Mouse (Mus musculus) CD4-positive, CD25-positive, alpha-beta regulatory T cell, adult 4 months (primary cell): ENCODE measurements around the gene Bahcc1. TPM values are rescaled to one million over a fixed set of nuclear protein-coding genes. Genes with fewer than 3 reads are reported as not detected.

Experiments used
- ATAC-seq: one replicate; pipeline ENCODE4 v1.8.0; 2017
- polyA plus RNA-seq, 2 experiments: library from polyadenylated mRNA; unstranded; fragments of 100-300 nt; shearing (Covaris generic); gene quantifications; one replicate each; pipeline ENCODE4 v1.2.1; 2017

Bahcc1 gene
- polyA plus RNA-seq, 2 experiments from 2014 or later: not detected

DNA sequence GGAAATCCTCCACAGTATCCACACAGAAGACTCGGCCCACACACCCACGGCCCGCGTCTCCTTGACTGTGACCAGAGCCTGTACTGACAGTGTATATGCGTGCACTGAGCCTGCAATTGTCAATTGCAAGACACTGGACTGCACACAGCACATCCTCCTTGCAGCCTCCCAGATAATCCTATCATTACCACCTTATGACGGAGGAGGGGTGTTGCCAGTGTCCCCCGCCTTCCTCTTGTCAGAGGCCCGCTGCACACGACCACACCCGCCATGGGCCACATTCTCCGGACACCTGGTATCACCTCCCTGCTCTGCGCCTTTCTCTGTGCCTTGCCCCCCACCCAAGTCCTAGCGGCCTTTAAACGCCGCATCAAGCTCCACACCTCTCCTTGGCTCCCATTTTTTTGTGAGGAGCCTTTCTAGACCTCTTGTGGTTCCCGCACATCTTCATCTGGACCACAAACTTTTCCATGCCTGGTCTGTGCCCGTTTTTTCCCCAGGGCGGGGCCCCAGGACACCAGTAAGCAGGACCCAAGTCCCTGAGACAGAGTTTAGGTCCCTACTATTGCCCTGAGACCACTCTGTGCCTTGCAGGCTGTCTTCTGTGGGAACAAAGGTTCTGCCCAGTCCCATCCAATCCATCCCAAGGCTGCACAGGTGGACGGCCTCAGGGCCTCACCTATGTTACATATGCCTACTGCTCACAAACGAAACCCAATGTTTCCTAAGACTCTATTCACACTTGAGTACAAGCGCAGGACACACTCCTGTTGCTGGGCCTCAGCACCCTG, 71.0 kb downstream of the Bahcc1 start:
- no peak for ATAC-seq

- ATAC-seq: no peak
These were observed 71.6 kb downstream of the Bahcc1 start for GRCm38 (mm10) chr11:120304350-120304694.

GRCm38 (mm10) chr11:120304886-120305534, 72.3 kb downstream of the Bahcc1 start:
- peak; percentile 97 for ATAC-seq

DNA sequence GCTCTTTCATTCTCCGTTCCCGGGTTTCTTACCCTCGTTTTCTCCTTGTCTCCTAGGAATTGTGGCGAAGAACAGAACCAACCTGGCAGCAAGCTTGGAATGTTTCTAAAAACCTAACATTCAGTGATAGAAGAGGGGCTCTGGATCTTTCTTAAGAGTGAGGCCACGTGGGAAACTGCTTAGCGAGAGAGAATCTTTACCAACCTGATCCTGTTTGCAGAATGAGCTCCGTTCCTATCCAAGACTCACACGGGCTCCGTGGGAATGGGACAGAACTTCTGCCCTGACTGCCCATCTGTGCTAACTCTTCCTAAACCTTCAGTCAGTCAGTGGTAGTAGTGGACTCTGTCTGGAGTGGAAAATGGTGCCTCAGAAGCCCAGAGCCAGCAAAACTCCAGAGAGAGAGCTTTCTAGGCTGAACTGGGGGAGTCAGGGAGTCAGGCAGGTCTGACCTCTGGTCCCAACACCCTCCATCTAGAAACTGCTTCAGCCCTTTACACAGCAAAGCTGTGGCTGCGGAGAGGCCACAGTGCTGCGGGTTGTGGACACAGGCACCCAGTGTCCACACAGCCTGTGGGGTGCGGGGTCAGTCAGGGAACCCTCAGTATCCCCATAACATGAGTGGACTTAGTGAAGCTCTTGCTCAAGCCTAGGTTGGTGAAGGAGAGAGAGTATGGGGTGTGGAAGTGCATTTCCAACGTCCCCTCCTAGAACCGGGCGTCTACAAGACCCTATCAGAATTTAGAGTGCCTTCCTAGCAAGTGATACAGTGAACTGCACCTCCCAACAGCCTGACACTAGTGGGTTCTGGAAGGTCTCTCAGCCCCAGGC, 73.0 kb downstream of the Bahcc1 start:
- no peak for ATAC-seq

DNA sequence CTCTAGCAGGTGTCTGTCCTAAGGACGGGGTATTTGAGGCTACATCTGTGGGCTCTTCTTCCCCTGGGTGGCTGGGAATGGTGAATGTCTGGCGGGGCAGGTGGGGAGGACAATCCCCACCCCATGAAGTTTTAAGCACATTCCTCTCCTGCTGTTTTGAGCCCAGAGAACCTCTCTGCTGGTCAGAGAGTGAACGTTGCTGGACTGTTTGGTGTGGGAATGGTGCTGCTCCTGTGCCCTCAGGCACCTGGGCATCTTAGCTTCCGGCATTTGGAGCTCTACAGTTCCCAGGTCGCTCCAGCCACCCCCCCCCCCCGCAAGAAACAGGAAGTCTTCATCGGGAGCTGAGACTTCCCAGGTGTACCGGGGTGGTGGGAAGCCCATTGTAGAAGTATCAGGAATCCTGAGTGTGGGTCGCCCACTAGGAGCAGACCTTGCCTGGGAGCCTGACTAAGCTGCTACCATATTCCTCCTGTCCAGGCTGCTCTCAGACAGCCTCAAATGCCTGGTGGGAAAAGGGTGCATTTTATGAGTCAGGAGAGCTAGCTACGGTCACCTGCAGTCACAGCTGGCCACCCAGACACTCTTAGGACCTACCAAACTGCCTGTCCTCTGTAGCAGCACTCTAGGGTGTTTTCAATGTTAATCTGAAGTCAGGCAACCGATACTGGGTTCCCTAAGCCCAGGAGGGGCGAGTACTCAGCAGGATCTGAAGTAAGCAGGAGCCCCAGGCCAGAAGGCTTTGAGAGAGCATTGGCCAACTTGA, 73.8 kb downstream of the Bahcc1 start:
- no peak for ATAC-seq

DNA sequence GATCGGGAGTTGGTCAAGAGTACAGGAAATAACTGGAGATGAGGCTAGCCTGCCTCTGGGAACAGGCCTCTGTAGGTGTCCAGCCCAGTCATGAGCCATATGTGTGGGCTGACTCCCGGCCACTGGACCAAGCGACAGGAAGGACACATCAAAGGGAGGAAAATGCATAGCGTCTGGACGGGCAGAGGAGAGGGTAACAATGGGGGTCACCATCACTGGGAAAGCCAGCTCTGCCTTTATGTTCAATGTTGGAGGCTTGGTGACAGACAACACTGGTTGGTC, 74.3 kb downstream of the Bahcc1 start:
- no peak for ATAC-seq

GRCm38 (mm10) chr11:120307566-120308430, 75.1 kb downstream of the Bahcc1 start:
- peak; percentile 25 for ATAC-seq

- ATAC-seq: no peak
These were observed 75.9 kb downstream of the Bahcc1 start for GRCm38 (mm10) chr11:120308441-120309320.

GRCm38 (mm10) chr11:120310813-120311312, 78.1 kb downstream of the Bahcc1 start:
- peak; percentile 76 for ATAC-seq

- ATAC-seq: no peak
These were observed 78.8 kb downstream of the Bahcc1 start for GRCm38 (mm10) chr11:120311561-120311960.

- no peak for ATAC-seq
These were observed 79.3 kb downstream of the Bahcc1 start for GRCm38 (mm10) chr11:120312069-120312468.

GRCm38 (mm10) chr11:120313906-120314685, 81.3 kb downstream of the Bahcc1 start:
- ATAC-seq: no peak

DNA sequence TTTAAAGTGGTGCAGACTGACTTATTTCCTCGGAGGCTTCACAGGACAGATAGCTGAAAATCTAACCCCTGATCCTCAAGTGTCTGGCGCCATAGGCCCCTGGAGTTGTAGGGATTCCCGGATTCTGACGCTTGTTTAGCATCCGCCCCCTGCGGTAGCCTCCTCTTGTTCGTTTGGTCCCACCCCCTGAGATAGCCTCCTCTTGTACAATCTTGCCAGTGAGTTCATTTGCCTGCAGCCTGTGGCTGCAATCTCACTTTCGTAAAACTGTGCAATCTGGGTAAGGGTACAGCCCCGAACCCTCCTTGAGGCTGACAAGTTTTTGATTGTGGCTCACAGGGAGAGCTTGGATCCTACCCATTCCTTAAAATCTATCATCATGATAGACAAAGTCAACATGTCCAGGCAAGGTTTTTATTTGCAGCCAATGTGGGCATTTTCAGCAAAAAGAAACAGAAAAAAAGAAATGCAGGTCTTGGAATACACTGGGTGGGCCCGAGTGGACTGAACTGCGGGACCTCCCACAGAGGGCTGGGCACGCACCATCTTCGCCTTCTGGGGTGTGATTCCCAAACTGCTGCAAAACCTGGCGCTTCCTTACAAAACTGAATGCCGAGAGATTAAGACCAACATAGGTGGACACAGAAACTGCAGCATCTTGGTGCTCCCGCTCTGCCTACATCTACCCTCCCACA, 82.1 kb downstream of the Bahcc1 start:
- no peak for ATAC-seq

- no peak for ATAC-seq
These were observed 82.6 kb downstream of the Bahcc1 start for GRCm38 (mm10) chr11:120315416-120315761.

DNA sequence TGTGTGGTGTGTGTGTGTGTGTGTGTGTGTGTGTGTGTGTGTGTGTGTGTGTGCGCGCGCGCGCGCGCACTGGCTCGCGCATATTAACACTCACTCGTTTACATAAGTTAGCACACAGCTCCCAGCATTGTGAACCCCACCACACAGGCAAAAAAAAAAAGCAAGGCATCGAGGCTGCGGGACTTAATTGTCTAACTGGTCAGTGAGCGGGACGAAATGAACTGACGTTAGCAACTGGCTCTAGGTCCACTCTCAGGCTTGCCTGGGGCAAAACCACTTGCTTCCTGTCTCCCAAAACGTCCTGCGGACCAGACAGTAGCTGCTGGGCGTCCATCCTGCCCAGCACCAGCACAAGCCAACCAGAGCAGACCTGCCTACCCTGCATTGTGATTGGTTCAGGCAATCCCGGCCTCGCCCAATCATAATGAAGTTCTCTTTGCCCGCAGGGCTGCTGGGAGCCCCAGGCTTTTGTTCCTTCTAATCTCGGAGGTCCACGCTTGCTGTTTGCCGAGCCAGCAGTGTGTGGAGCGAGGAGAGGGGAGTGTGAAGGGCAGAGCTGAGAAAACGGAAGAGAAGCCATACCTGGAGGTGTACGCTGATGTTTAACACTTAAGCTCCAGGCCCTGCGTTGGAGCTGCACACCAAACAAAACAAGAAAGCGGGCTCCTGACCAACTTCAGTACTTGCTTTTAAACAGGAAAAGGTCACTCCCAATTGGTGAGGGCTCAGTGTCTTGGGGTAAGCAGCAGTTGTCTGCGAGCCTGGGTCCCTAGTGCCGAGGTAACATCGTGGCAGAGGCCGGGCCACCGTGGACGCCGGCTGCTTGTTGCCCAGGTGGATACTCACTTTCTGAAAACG, 83.3 kb downstream of the Bahcc1 start:
- peak; percentile 99 for ATAC-seq

- peak; percentile 12 for ATAC-seq
These were observed 84.0 kb downstream of the Bahcc1 start for GRCm38 (mm10) chr11:120316690-120317254.

DNA sequence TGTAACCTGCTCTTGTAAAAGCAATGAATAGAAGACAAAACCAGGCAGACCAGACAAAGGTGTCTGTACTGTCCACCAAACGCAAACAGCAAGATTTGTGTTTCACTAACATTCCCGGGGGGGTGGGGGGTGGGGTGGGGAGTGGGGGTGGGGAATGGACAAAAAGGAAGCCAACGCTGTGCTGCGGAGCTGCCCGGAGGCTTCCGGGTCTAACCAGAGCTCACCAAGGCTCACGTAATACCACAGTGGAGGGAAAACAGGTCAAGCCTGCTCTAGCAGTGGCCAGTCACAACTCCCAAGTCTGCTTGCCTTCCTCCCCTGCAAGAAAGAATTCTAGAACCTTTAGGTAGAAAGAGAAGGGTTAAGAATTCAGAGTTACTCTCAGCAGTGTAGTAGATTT, 84.7 kb downstream of the Bahcc1 start:
- no peak for ATAC-seq

DNA sequence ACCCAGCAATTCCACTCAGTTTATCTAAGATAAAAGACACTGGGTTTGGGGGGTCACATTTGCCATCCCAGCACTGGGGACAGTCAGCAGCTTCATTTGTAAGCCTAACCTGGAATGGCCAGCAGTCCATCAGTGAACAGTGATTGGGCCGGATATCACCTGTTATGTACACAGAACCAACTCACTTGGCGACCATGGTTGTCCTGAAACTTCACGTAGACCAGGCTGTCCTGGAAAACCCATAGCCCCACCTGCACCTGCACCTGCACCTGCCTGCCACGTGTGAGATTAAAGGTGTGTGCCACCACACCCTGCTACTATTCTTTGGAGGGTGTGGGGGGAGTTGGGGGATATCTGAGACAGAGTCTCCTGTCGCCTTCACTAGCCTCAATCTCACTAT, 86.6 kb downstream of the Bahcc1 start:
- ATAC-seq: no peak
